Mouse (Mus musculus): ENCODE results near the gene Gpbp1.

DNA sequence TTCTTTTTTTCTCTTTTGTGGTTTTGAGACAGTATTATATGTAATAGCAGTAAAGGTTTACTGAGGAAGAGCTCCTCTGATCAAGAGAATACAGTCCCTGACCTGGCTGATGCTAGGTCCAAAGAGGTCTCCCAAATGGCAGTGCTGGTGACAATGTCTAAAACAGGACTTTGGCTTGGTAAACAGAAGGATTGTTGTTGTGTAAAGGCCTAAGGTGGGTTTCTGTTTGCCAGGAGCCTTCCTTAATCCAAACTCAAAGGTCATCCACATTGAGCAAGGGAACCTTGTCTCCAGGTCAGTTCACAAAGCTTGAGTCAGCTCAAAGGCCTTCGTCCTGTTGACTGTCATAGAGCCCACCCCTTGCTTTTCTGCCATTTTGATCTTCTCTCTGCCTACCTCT is 41.8 kb upstream of the Gpbp1 start:
- TF ChIP-seq EP300 (IDR thresholded peaks at IDR 0.05; ENCODE audit: insufficient read depth, low read depth, low read length) = no peak
- no peak for TF ChIP-seq CTCF (IDR thresholded peaks at IDR 0.05)

Measured in heart, adult 2 months (tissue).